Mouse (Mus musculus) cerebellum, adult 9-10 months (tissue): ENCODE measurements at regions not wholly inside any gene's neighbourhood (a gene's known extent, or its start where the extent isn't known, plus 50 kb on each side); places are given as distances from the start of the nearest gene placed in this dataset.

Experiments
- DNase-seq: peaks from one replicate; pipeline ENCODE4 v3.0.0; 2022

GRCm38 (mm10) chr6:31085063-31085759, 126.3 kb upstream of the Klf14 start:
- DNase-seq: no peak

- DNase-seq: no peak
Observed at GRCm38 (mm10) chr6:31085760-31086108, 126.9 kb upstream of the Klf14 start.

GRCm38 (mm10) chr6:31086283-31086682, 127.4 kb upstream of the Klf14 start:
- no peak for DNase-seq

GRCm38 (mm10) chr6:31086798-31087360, 128.0 kb upstream of the Klf14 start:
- no peak for DNase-seq

DNA sequence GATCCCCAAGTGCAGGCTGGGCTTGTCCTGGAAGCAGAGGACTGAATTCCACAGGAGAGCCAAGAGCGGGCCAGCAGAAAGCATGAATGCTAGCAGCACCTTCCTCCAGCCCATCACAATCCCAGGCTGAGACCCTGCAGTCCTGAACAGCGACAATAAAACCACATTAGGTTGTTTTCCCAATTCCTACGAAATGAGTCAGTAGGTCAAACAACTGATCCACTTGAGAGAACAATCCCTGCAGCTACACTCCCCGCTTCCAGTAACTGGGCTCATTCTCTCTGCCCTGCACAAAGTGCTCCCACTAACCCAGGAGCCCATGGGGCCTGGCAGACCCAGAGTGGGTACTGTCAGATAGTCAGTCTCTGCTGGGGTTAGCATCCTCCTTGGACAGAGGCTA, 128.6 kb upstream of the Klf14 start:
- no peak for DNase-seq

- no peak for DNase-seq
Observed at GRCm38 (mm10) chr6:31088147-31088972, 129.5 kb upstream of the Klf14 start.

- no peak for DNase-seq
Observed at GRCm38 (mm10) chr6:31088973-31089368, 130.1 kb upstream of the Klf14 start.

DNA sequence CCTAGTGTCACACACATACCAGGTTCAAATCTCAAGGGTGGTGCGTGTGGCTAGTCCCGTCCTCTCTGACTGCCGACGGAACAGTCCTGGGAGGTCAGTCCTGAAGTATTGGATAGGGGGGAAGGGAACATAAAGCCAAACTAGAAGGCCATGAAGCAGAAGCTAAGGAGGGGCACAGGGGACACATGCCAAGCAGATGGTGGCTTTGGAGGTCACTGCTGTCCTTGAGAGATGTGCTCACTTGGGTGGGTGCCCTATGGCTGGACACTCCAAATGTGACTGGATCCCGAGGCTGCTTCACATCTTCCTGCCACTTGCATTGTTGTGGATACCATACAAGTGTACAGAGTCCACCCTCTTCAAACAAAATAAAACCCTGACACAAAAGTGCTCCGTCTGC, 131.4 kb upstream of the Klf14 start:
- DNase-seq: no peak

DNA sequence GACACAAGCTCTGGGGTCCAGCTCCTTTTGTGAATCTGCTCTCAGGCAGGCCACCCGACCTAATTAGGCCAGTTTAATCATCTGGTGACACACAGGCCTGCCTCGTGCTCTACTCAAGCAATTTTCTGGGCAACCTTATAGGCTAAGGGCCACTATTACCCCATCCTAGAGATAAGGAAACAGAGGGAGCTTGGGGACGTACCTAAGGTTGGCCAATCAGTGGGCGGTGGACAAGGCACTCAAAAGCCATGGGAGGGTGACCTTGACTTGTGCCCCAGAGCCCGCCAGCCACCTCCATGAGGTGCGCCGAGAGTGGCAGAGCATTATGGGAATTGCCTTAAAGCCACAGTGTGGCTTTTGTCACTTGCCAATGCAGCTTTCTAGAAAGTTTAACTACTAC, 131.9 kb upstream of the Klf14 start:
- DNase-seq: no peak

DNA sequence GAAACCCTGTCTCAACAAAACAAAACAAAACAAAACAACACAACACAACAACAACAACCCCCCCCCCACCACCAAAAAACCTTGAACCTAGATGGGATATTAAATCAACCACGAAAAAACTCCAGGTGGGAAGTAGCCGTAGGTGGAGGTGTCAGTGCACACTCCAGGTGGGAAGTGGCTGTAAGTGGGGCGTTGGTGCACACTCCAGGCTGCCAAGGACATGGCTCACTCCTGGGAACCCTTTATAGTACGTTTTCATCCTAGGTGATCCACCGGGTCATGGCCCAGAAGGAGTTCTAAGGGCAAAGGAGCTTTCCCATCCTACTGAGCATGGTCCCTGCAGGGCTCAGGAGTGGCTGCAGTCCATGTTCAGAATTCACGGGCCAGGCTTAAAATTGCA, 133.4 kb upstream of the Klf14 start:
- DNase-seq: no peak

DNA sequence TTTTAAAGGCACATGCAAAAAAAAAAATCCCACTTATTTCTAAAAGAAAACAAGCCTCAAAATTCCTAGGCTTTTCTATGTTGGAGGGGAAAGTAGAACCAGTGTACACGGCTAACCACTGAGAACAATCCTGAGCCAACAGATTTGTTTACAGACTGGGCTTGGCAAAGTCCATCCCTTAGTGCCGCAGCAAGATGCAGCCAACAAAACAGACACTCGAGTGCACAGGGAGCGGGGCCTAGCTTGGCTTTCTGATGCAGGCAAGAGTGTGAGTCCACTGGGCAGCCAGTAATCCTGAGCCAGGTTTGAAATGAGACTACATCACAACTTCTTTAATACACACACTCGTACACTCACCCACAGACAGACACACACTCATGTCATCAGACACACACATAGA, 133.9 kb upstream of the Klf14 start:
- peak; percentile 81 for DNase-seq

- peak; percentile 90 for DNase-seq
Observed at GRCm38 (mm10) chr6:31095943-31096714, 137.3 kb upstream of the Klf14 start.

- DNase-seq: no peak
Observed at GRCm38 (mm10) chr6:31096787-31097186, 137.9 kb upstream of the Klf14 start.

GRCm38 (mm10) chr6:31097254-31097653, 138.4 kb upstream of the Klf14 start:
- DNase-seq: no peak

- DNase-seq: no peak
Observed at GRCm38 (mm10) chr6:31098106-31098505, 139.2 kb upstream of the Klf14 start.

DNA sequence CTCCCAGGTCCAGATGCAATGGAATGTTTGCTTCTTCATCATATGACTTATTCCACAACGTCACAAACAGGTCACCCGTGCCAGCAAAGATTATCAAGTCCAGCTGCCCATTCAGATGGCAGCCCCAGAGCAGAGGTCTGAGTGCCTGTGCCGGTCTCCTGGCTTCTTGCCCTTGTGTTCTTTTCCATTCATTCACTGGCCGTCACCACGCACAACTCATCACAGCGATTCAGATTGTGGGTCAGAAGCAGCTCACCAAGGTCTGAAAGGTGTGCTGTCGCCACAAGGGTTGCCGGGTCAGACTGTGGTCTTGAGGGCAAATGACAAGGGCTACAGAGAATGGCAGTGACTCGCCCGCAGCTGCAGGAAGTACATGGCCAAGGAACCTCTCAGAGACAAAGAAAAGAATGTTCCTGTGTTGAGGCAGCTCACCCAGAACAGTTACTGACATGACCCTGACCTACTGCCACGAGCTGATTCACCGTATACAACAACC, 141.3 kb upstream of the Klf14 start:
- DNase-seq: peak; percentile 65

GRCm38 (mm10) chr6:31100749-31101148, 141.9 kb upstream of the Klf14 start:
- no peak for DNase-seq

GRCm38 (mm10) chr6:31106144-31106836, 147.4 kb upstream of the Klf14 start:
- peak; percentile 68 for DNase-seq

GRCm38 (mm10) chr6:31106856-31107359, 148.0 kb upstream of the Klf14 start:
- DNase-seq: no peak

- no peak for DNase-seq
Observed at GRCm38 (mm10) chr6:31107360-31107759, 148.5 kb upstream of the Klf14 start.

- no peak for DNase-seq
Observed at GRCm38 (mm10) chr6:31107916-31108685, 149.2 kb upstream of the Klf14 start.

- no peak for DNase-seq
Observed at GRCm38 (mm10) chr6:31109604-31110003, 150.7 kb upstream of the Klf14 start.
